Mouse (Mus musculus) heart, adult 2 months (tissue): ENCODE measurements around the gene Spata4.

Experiments
- EP300 ChIP-seq: fragments of 200-500 bp; IDR thresholded peaks from 2 replicates; pipeline ENCODE4 v1.6.1; 2011; ENCODE audit warnings: low read depth, low read length, control low read depth; ENCODE audit not compliant: insufficient read depth
- POLR2A ChIP-seq: fragments of 200-500 bp; IDR thresholded peaks from 2 replicates; pipeline ENCODE4 v1.6.1; 2011; ENCODE audit warnings: mild to moderate bottlenecking, low read depth, low read length, control low read depth; ENCODE audit not compliant: insufficient read depth

- TF ChIP-seq EP300 (no peak), POLR2A (no peak)
These were observed 38.1 kb downstream of the Spata4 start for GRCm38 (mm10) chr8:54638634-54639033.
